Mouse (Mus musculus) heart, postnatal 36 days (tissue): ENCODE measurements at regions not wholly inside any gene's neighbourhood (a gene's known extent, or its start where the extent isn't known, plus 50 kb on each side); places are given as distances from the start of the nearest gene placed in this dataset.

Experiments
- DNase-seq, 2 experiments: peaks; one replicate each; pipeline ENCODE4 v3.0.0; 2021 to 2022
- intact Hi-C: fragments of 180-260 bp; cut with DNase I; formaldehyde crosslinking; loops from one replicate; pipeline ENCODE4 v1.15.1; 2025

- peak; percentile 48 to 49 for DNase-seq
- intact Hi-C loops, result loop anchor here (2.0 kb wide), 1 partner anchor 530 kb away; no protein-coding TSS in a partner anchor
Observed at GRCm38 (mm10) chr1:186182498-186183203, 65.5 kb upstream of the Lyplal1 start.

- DNase-seq, result no peak
- intact Hi-C loops, result loop anchor here (10.0 kb wide), 1 partner anchor 492 kb away; no protein-coding TSS in a partner anchor
Observed at GRCm38 (mm10) chr1:186177019-186177418, 59.9 kb upstream of the Lyplal1 start.

- DNase-seq, result no peak
- intact Hi-C loops, result loop anchor here (10.0 kb wide), 1 partner anchor 489 kb away; no protein-coding TSS in a partner anchor
Observed at GRCm38 (mm10) chr1:186173472-186174014, 56.4 kb upstream of the Lyplal1 start.

DNA sequence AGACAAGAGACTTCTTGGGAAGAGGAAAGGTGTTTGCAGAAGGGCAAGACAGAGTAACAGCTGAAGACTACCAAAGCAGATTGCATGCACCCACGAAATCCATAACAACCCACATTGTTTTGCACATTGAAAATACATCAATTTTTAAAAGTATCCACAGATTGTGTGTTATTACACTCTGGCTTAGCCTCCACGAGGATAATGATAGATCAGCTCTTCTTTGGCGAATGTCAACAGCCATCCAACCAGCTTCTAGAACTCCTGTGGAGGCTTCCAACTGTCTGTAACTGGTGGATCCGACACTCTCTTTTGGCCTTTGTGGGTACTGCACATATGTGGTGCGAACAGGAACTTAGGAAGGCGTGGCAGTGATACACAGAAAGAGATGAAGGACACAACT is 54.6 kb upstream of the Lyplal1 start:
- no peak for DNase-seq

More for the DNA sequence above, 54.6 kb upstream of the Lyplal1 start:
- intact Hi-C loops, result loop anchor here (10.0 kb wide), 1 partner anchor 487 kb away; no protein-coding TSS in a partner anchor
